Mouse (Mus musculus) megakaryocyte, embryonic 14.5 days (primary cell): Measurements from ENCODE around the gene Agap3. TPM values are rescaled to one million over a fixed set of nuclear protein-coding genes. Genes with fewer than 3 reads are reported as not detected.

Experiments
- H3K27me3 ChIP-seq: replicated peaks from 2 replicates; pipeline ENCODE3; 2012; ENCODE audit warnings: inconsistent platforms
- H3K36me3 ChIP-seq: replicated peaks from 2 replicates; pipeline ENCODE3; 2012; ENCODE audit warnings: low read length, inconsistent platforms, mixed read lengths
- H3K4me1 ChIP-seq: 2 replicates; pipeline ENCODE4 v1.6.1; 2012; ENCODE audit warnings: inconsistent platforms
- H3K4me3 ChIP-seq: replicated peaks from 2 replicates; pipeline ENCODE3; 2012; ENCODE audit warnings: moderate library complexity, mild to moderate bottlenecking, inconsistent platforms
- H3K9me3 ChIP-seq: 2 replicates; pipeline ENCODE4 v1.6.1; 2012; ENCODE audit warnings: inconsistent platforms
- FLI1 ChIP-seq: IDR thresholded peaks from 2 replicates; pipeline ENCODE4 v1.6.1; 2012; ENCODE audit warnings: low read length, inconsistent platforms, mixed read lengths
- GATA1 ChIP-seq: IDR thresholded peaks from 3 replicates; pipeline ENCODE4 v1.6.1; 2012; ENCODE audit warnings: mixed read lengths, low read length, inconsistent platforms, borderline replicate concordance
- polyA plus RNA-seq: library from polyadenylated mRNA; stranded (reverse); fragments of >175 nt; gene quantifications from 2 replicates; pipeline ENCODE4 v1.2.3, GENCODE M21; 2012; ENCODE audit warnings: low replicate concordance; ENCODE audit not compliant: insufficient read depth

The Agap3 gene
- polyA plus RNA-seq, 1 experiment = 117 TPM

DNA sequence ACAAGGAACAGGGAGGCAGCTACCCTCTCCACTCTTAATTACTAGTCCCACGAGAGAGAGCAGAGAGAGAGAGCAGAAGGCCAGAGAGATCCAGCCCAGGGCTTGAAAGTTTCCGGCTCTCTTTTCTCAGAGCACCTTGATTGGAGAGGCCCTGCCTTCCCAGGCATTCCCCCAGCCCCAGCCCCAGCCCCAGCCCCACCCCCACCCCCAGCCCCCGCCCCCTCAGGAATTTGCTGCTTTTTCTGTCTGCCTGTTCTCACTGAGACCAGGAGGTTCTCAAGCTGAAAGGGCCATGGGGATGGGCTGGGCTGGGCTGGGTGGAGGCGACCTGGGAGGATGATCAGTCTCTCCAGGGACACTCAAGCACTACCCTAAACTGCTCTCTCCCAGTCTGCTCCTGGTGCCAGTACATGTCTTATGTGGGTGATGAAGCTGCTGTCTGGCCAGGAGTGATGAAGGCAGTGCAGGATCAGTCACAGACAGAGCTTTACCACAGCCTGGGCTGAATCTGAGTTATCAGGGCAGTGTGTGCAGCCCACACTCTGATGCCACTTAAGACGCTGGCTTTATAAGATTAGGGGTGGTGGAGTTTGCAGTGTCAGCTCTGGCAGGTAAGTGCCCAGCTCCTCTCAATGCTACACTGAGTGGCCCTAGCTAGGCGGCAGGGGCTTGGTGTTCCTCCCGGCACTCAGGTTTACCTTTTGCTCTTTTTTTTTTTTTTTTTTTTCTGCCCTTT is 21.1 kb downstream of the Agap3 start:
- Histone ChIP-seq H3K27me3 (peaks cover 43% of the 10 kb centered on the region), H3K9me3 (peaks cover 8% of the 10 kb centered on the region), H3K4me3 (no peak overlapping the region), H3K4me1 (peaks cover 55% of the 10 kb centered on the region), H3K36me3 (peaks cover 64% of the 10 kb centered on the region)
- TF ChIP-seq GATA1 (no peak), FLI1 (no peak)

DNA sequence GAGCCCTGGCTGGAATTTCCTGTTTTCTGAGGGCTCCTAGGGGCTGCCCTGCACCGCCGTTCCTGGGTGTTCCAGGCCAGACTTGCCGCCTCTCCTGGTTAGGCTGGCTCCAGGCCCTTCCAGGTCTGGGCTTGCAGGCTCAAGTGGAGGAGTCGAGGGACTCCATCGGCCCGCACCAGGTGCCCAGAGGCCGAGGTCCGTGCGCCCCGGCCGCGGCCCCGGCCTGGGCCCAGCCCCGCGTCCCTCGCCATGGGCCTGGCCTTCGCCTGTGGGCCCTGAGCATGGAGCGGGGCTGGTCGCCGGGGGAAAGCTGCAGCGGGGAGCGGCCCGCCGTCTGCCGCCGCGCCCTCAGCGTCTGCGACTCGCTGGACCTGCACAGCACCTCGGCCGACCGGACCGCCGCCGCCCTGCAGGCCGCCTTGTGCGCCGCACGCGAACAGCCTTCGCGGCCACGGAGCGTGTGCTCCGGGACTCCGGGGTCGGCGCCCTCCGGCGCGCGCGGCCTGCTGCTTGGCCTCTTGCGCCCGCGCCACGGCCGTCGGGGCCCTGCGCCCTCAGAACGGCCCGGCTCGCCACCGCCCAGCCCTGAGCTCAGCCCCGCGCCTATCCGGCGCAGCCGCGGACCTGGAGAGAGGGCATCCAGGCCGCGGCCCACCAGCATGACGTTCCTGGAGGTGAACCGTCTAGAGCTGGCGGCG is 22.2 kb downstream of the Agap3 start:
- peak overlapping the region; percentile 76 for H3K4me3 ChIP-seq
- TF ChIP-seq GATA1 (no peak), FLI1 (no peak)
- H3K4me1 ChIP-seq = peaks cover 51% of the 10 kb centered on the region
- peaks cover 8% of the 10 kb centered on the region for H3K9me3 ChIP-seq
- H3K36me3 ChIP-seq = peaks cover 72% of the 10 kb centered on the region
- peaks cover 44% of the 10 kb centered on the region for H3K27me3 ChIP-seq

DNA sequence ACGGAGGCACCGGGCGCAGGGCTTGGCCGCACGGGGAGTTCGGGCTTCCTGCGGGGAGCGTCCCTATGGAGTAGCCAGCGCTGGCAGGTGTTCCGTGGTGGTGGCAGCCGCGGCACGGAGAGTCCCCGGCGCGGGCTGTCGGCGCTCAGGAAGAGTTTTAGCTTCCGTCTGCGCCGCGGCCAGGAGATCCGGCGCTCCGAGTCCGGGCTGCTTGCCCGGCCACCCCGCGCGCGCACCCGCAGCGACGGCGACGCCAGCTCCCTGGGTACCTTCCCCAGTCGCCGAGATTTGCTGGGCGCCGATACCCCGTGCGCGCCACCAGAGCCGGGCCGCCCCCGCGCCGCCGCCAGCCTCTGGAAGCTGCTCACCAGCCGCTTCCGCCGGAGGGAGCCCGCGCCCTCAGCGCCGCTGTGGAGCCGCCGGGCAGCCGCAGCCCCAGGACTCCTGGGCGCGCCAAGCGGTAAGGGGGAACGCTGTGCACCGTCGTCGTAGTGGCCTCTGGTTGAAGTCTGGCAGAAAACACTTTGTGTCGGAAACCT is 22.8 kb downstream of the Agap3 start:
- Histone ChIP-seq H3K4me1 (peaks cover 45% of the 10 kb centered on the region), H3K27me3 (peaks cover 44% of the 10 kb centered on the region), H3K4me3 (peak overlapping the region; percentile 76), H3K36me3 (peaks cover 78% of the 10 kb centered on the region), H3K9me3 (peaks cover 8% of the 10 kb centered on the region)
- no peak for TF ChIP-seq GATA1
- no peak for TF ChIP-seq FLI1

DNA sequence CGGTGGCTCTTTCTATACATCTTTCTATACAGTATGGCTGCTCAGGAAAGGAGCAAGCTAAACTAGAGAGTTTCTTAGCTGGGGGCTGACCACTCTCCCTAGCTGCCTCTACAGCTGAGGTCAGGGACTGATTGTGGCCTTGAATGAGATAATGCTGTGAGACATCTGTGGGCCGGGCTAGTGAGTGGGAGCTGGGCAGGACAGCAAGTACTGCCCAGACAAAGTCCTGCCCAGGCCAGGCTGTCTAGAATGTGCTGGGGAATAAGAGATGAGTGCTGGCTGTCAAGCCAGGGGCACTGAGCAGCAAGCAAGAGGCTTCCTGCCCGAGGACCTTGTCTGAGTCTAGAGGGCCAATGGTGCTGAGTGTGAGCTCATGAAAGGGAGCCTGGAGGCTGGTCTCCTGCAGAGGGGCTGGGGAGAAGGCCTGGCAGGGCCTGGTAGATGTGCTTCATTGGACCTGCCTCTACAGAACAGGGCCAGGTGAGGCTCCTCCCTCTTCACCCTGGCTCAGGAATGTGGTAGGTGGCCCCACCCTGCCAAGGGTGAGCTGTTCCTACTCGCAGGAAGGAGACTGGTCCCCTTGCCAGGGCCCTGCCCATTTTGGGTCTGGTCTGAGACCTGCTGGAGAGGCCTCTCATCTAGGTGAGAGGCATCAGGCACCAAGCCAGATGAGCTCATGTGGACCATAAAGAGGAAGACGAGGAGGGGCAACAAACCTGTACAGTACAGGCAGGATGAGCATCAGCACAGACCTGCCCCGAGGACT is 23.7 kb downstream of the Agap3 start:
- Histone ChIP-seq H3K36me3 (peaks cover 87% of the 10 kb centered on the region), H3K4me1 (peaks cover 37% of the 10 kb centered on the region), H3K4me3 (no peak overlapping the region), H3K9me3 (peaks cover 8% of the 10 kb centered on the region), H3K27me3 (peaks cover 44% of the 10 kb centered on the region)
- no peak for TF ChIP-seq FLI1
- no peak for TF ChIP-seq GATA1

DNA sequence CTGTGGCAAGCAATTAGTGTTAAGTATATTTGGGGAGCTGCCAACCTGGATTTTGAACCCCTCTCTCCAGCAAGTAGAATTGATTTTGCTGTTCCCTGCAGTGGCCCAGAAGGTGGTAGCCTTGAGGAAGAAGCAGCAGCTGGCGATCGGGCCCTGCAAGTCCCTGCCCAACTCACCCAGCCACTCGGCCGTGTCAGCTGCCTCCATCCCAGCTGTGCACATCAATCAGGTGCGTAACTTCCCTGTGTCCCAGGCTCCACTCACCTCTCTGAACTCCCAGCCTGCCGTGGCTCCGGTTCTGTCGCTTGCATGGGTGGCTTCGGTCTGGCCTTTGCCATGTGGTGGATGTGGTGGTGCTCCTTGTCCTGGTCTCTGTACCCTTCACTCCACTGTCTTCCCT is 25.9 kb downstream of the Agap3 start:
- peaks cover 97% of the 10 kb centered on the region for H3K36me3 ChIP-seq
- H3K4me3 ChIP-seq = no peak overlapping the region
- peaks cover 35% of the 10 kb centered on the region for H3K27me3 ChIP-seq
- peaks cover 8% of the 10 kb centered on the region for H3K9me3 ChIP-seq
- TF ChIP-seq GATA1 (no peak), FLI1 (no peak)
- H3K4me1 ChIP-seq = peaks cover 29% of the 10 kb centered on the region

DNA sequence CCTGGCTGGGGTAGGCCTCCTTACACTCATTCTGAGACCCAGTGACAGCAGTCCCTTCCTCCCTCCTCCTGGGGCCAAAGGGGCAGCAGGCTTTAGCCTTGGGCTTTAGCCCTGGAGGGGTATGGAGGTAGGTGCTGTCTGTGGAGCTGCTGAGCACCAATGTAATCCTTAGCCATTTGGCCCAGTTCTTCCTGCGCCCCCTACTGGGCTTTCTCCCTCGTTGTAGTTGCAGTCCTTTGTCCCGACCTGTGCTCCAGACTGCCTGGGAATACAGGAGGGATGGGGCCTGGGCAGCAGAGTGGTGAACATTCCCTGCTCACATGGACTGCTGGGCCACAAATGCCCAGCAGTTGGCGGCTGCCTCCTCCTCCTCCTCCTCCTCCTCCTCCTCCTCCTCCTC is 29.7 kb downstream of the Agap3 start:
- Histone ChIP-seq H3K36me3 (peaks cover 99% of the 10 kb centered on the region), H3K27me3 (peaks cover 3% of the 10 kb centered on the region), H3K9me3 (no peaks in the 10 kb centered on the region), H3K4me1 (peaks cover 3% of the 10 kb centered on the region; the same call in 1 of the 2 replicates), H3K4me3 (no peak overlapping the region)
- TF ChIP-seq FLI1 (no peak), GATA1 (no peak)

GRCm38 (mm10) chr5:24482247-24483079 is 30.5 kb downstream of the Agap3 start:
- no peaks in the 10 kb centered on the region for H3K9me3 ChIP-seq
- H3K27me3 ChIP-seq = peaks cover 3% of the 10 kb centered on the region
- H3K4me3 ChIP-seq = no peak overlapping the region
- no peaks in the 10 kb centered on the region; the same call in 1 of the 2 replicates for H3K4me1 ChIP-seq
- TF ChIP-seq FLI1 (no peak), GATA1 (no peak)
- H3K36me3 ChIP-seq = peaks cover 99% of the 10 kb centered on the region

GRCm38 (mm10) chr5:24483326-24483725 is 31.3 kb downstream of the Agap3 start:
- Histone ChIP-seq H3K4me3 (no peak overlapping the region), H3K36me3 (peaks cover 99% of the 10 kb centered on the region), H3K9me3 (no peaks in the 10 kb centered on the region), H3K27me3 (no peaks in the 10 kb centered on the region), H3K4me1 (no peaks in the 10 kb centered on the region; the same call in 1 of the 2 replicates)
- TF ChIP-seq FLI1 (no peak), GATA1 (no peak)

DNA sequence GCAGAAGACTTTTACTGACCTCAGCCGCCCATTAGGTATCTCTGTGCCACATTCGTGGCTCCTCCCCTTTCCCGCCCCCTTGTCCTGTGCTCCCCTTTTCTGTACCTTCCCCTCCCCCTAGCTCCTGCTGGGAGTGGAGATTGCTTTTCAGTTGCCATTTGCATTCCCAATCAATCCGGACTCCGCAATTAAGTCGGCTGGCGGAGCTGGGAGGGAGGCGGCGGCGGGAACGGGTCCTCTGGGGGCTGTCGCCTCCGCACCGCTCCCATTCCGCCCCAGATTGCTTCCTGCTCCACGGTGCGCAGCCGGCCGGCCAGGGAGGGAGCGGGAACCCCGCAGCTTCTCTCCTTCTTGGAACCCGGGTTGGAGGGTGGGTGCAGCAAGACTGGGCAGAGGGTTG is 33.0 kb downstream of the Agap3 start:
- no peak for TF ChIP-seq GATA1
- no peak for TF ChIP-seq FLI1
- H3K27me3 ChIP-seq = no peaks in the 10 kb centered on the region
- H3K4me1 ChIP-seq = no peaks in the 10 kb centered on the region; the same call in 1 of the 2 replicates
- peaks cover 99% of the 10 kb centered on the region for H3K36me3 ChIP-seq
- H3K9me3 ChIP-seq = no peaks in the 10 kb centered on the region
- no peak overlapping the region for H3K4me3 ChIP-seq
